Comparison of ENCODE assay signal across 22 mouse cellular contexts in genomic region chr2:64695974-64696373, GRCm38 (mm10).
"Had no signal": no experiment of that assay in that cellular context is flagged by ENCODE, and none has a peak within 500 bp of the region (broad histone marks: within the 10 kb centered on the region; RNA-seq: fewer than 3 reads in every experiment).

No protein-coding gene starts in this region.

- DNase-seq: kidney, adult 9 months; kidney, postnatal 14 days; kidney, postnatal 4 days; liver; lung, adult 18-20 months; lung, postnatal 10 days; lung, postnatal 36 days; retina, postnatal 1 day; thymus, adult 18-20 months; thymus, postnatal 14 days; thymus, postnatal 4 days had no signal

- H3K36me3 ChIP-seq: limb, embryonic 10.5 days; limb, embryonic 13.5 days; liver, embryonic 12.5 days; liver, embryonic 15.5 days; lung, embryonic 15.5 days; midbrain, embryonic 10.5 days; midbrain, embryonic 13.5 days; neural tube, embryonic 13.5 days had no signal

- H3K4me2 ChIP-seq: limb, embryonic 13.5 days; liver, embryonic 12.5 days; liver, embryonic 15.5 days; lung, embryonic 15.5 days; midbrain, embryonic 13.5 days; neural tube, embryonic 13.5 days had no signal

- H3K27ac ChIP-seq: limb, embryonic 10.5 days; limb, embryonic 13.5 days; liver, embryonic 12.5 days; liver, embryonic 15.5 days; lung, embryonic 15.5 days; midbrain, embryonic 10.5 days; midbrain, embryonic 13.5 days; neural tube, embryonic 13.5 days had no signal

- H3K9me3 ChIP-seq: limb, embryonic 10.5 days; limb, embryonic 13.5 days; liver, embryonic 12.5 days; liver, embryonic 15.5 days; lung, embryonic 15.5 days; megakaryocyte, embryonic 14.5 days; midbrain, embryonic 10.5 days; midbrain, embryonic 13.5 days; neural tube, embryonic 13.5 days had no signal

- H3K4me1 ChIP-seq: limb, embryonic 10.5 days; limb, embryonic 13.5 days; liver, embryonic 12.5 days; liver, embryonic 15.5 days; lung, embryonic 15.5 days; megakaryocyte, embryonic 14.5 days; midbrain, embryonic 10.5 days; midbrain, embryonic 13.5 days; neural tube, embryonic 13.5 days had no signal

- ATAC-seq: liver, embryonic 12.5 days; midbrain, embryonic 13.5 days; midbrain, embryonic 16.5 days had no signal

- H3K4me3 ChIP-seq: limb, embryonic 10.5 days; limb, embryonic 13.5 days; liver, embryonic 12.5 days; liver, embryonic 15.5 days; lung, embryonic 15.5 days; megakaryocyte, embryonic 14.5 days; midbrain, embryonic 10.5 days; midbrain, embryonic 13.5 days; myocyte; neural tube, embryonic 13.5 days had no signal

- H3K27me3 ChIP-seq: limb, embryonic 13.5 days; liver, embryonic 12.5 days; liver, embryonic 15.5 days; lung, embryonic 15.5 days; megakaryocyte, embryonic 14.5 days; midbrain, embryonic 13.5 days; neural tube, embryonic 13.5 days had no signal

- H3K9ac ChIP-seq: limb, embryonic 13.5 days; liver, embryonic 12.5 days; liver, embryonic 15.5 days; lung, embryonic 15.5 days; midbrain, embryonic 13.5 days; neural tube, embryonic 13.5 days had no signal
